Mouse (Mus musculus) left cerebral cortex, postnatal 14 days (tissue): ENCODE data around the gene Mrps24. TPM values are rescaled to one million over a fixed set of nuclear protein-coding genes. Genes with fewer than 3 reads are reported as not detected.
A peak's percentile ranks its signal among the peaks of the same experiment; 100 is the strongest.

Experiments used
- DNase-seq, 2 experiments: peaks; one replicate each; pipeline ENCODE4 v3.0.0; 2021 to 2022; ENCODE audit warnings: low spot score in 2 of 2, mixed read lengths in 1 of 2
- intact Hi-C: fragments of 180-260 bp; cut with DNase I; formaldehyde crosslinking; loops from one replicate; pipeline ENCODE4 v1.15.1; 2025
- long read RNA-seq, 2 experiments: library from polyadenylated mRNA; stranded (forward); transcript quantifications; one replicate each; pipeline ENCODE4 v2.0.0; 2021
- total RNA-seq, 2 experiments: library from RNA; stranded (reverse); gene quantifications; 2 replicates each; pipeline ENCODE4 v1.2.3; 2021

Gene Mrps24
- total RNA-seq = 10 to 100 TPM; 88.4 to 89.7 TPM
- long read RNA-seq, experiment 1, transcript Mrps24-205 (4 exons, 995 nt) = major isoform, 70 of 106 reads
- long read RNA-seq, experiment 1, transcript Mrps24-203 (3 exons, 503 nt) = minor isoform, 10 of 106 reads
- long read RNA-seq, experiment 1, transcript Mrps24-201 (3 exons, 700 nt) = minor isoform, 19 of 106 reads
- long read RNA-seq, experiment 1, partial matches to known transcripts = 0 of 106 reads
- long read RNA-seq, experiment 1, other reads (novel, unspliced or antisense) = 6 of 106 reads
- long read RNA-seq, experiment 2, transcript Mrps24-205 (4 exons, 995 nt) = major isoform, 45 of 75 reads
- long read RNA-seq, experiment 2, transcript Mrps24-201 (3 exons, 700 nt) = minor isoform, 14 of 75 reads
- long read RNA-seq, experiment 2, transcript Mrps24-203 (3 exons, 503 nt) = minor isoform, 9 of 75 reads
- long read RNA-seq, experiment 2, partial matches to known transcripts = 0 of 75 reads
- long read RNA-seq, experiment 2, other reads (novel, unspliced or antisense) = 6 of 75 reads

- no peak for DNase-seq
- intact Hi-C loops = no loop called here
Measured at GRCm38 (mm10) chr11:5715630-5716105, at the start of gene Mrps24. TSS of gene Mrps24 (minus strand) at chr11:5715680.

DNA sequence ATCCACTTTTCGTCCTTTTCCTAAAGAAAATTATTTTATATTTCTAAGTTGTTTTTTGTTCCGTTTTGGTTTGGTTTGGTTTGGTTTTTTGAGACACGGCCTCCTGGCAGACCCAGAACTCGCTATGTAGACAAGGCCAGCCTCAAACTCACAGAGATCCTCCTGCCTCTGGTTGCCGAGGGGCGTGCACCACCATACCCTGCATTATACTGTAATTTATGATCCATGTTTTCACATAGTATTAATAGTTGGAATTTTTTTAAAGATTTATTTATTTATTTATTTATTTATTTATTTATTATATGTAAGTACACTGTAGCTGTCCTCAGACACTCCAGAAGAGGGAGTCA is 47.1 kb upstream of the Mrps24 start:
- no peak for DNase-seq
- intact Hi-C loops = no loop called here

- peak; percentile 86 to 90 for DNase-seq
- intact Hi-C loops = no loop called here
Measured at GRCm38 (mm10) chr11:5761820-5762632, 46.5 kb upstream of the Mrps24 start, which contains the start of gene Urgcp. TSS of gene Urgcp (minus strand) at chr11:5762376.

DNA sequence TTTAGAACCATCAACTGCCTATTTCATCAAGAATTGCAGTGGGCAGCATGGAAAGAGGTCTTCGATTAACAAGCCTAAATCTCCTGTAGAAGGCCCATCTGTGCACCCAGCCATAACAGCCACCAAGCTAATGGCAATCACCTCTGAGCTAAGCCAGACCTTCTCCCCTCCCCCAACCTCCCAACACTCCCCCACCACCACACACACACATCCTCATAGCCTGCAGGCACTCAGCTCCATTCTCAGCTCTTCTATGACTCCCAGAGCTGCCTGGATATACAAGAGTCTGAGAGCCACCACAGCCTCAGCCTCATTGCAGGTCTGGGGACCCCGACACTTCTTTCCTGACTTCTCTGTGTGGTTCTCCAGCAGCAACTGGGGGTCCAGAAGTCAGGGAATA is 38.3 kb upstream of the Mrps24 start:
- intact Hi-C loops = no loop called here

GRCm38 (mm10) chr11:5744951-5745350 is 29.5 kb upstream of the Mrps24 start:
- intact Hi-C loops = no loop called here

More for the DNA sequence above, 38.3 kb upstream of the Mrps24 start:
- DNase-seq = no peak

GRCm38 (mm10) chr11:5742106-5742505 is 26.6 kb upstream of the Mrps24 start:
- intact Hi-C loops = no loop called here
- no peak for DNase-seq

More at GRCm38 (mm10) chr11:5744951-5745350, 29.5 kb upstream of the Mrps24 start:
- DNase-seq = no peak

GRCm38 (mm10) chr11:5740965-5741627 is 25.6 kb upstream of the Mrps24 start:
- intact Hi-C loops = no loop called here
- DNase-seq = peak; percentile 54 to 72

- DNase-seq = no peak
- intact Hi-C loops = no loop called here
Measured at GRCm38 (mm10) chr11:5740599-5740964, 25.1 kb upstream of the Mrps24 start.

DNA sequence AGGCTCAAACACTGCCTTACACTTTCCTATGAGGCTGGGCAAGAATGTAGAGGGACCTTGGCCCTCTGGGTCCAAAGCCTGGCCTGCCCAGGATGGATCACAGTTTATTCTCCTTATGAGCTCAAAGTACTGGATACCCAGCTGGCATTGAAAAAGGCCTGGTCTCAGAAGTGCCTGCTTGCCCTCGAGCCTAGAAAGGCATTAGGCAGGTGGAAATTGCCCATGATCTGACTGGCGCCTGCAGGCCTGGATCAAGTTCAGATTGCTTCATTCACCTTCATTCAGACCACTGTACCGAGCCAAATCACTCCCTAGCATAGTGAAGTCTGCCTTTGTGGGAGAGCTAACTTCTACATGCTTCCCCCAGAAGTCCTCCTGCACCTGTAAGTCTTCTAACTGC is 24.4 kb upstream of the Mrps24 start:
- intact Hi-C loops = no loop called here
- DNase-seq = no peak

GRCm38 (mm10) chr11:5738888-5739632 is 23.6 kb upstream of the Mrps24 start:
- intact Hi-C loops = no loop called here
- no peak for DNase-seq

GRCm38 (mm10) chr11:5737137-5737536 is 21.7 kb upstream of the Mrps24 start:
- intact Hi-C loops = no loop called here
- no peak for DNase-seq

DNA sequence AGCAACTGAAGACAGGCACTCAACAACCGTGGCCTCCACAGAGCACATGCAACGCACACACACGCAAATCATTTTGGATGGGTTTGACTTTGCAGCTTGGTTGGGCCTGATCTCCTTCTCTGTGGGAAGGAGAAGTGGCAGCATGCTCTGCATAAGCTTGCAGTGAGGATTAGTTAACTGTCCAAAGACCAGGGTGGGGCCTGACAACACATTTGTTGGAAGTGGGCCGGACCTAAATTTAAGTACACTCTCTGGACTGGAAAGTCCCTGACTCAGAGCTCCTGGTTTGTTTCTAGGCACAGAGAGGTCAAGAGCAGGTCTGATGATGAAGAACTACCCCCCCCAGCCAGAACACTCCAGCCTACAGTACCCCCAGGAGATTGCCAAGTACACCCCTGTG is 18.8 kb upstream of the Mrps24 start:
- intact Hi-C loops = no loop called here
- DNase-seq = no peak

DNA sequence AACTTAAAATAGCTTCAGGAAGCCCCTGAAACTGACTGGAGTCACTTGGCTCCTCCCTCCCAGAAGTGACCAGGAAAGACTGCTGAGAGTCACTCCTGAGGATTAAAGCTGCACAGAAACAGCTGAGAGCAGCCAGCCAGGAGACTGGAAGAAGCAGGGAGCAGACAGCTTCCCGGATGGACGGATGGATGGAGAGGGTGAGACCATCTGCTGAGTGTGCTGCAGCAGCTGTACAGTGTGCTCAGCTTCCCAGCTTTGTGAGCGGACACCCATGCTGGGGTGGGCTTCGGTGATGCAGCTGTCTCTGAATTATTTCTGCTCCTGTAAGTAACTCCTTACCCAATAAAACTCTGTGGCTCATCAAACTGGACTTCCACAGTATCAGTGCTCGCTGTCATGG is 16.9 kb upstream of the Mrps24 start:
- no peak for DNase-seq
- intact Hi-C loops = no loop called here

DNA sequence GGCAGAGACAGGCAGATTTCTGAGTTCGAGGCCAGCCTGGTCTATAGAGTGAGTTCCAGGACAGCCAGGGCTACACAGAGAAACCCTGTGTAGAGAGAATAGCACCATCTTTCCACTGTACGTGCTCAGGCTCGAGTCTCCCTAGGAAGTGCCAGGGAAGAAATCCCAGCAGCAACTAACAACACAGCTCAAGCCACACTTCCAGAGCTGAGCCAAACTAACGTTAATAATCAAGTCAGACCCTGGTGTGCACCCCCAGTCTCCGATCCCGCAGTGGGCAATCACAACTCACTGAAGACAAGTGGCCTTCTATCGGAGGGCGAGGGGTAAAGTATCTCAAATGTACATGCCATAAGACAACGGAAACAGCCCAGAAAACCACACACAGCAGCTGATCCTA is 14.1 kb upstream of the Mrps24 start:
- intact Hi-C loops = no loop called here
- no peak for DNase-seq

DNA sequence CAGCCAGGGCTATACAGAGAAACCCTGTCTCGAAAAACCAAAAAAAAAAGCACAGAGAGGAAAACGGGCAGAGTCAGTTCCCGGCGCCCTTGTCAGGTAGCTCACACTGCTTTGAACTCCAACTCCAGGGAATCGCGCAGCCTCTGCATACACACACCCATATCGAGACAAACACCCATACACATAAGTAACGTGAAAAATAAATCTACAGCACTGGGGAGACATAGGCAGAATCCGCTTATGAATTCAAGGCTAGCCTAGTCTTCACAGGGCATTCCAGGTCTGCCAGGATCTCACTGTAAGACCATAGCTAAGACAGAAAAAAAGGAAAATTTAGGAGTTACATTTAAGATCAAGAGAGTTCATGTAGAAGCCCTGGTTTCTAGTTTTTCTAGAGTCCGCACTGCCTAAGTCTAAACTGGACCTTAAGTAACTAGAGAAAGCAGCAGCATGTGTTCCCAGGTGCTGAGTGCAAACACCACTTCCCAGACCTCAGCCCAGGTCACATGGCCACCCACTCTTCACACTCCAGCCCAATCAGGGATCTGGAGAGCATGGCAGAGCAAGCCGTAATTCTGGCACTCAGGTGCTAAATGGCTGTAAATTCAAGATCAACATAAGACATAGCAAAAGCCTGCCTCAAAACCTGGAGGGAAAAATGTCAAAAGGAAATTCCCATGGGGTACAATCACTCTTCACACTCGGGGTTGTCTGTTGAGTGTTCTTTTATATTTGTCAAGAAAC is 3.3 kb upstream of the Mrps24 start:
- no peak for DNase-seq
- intact Hi-C loops = loop anchor here (2.0 kb wide), 1 partner anchor 78 kb away; no protein-coding TSS in a partner anchor

- DNase-seq = no peak
- intact Hi-C loops = no loop called here
Measured at GRCm38 (mm10) chr11:5716938-5717705, 1.6 kb upstream of the Mrps24 start.

DNA sequence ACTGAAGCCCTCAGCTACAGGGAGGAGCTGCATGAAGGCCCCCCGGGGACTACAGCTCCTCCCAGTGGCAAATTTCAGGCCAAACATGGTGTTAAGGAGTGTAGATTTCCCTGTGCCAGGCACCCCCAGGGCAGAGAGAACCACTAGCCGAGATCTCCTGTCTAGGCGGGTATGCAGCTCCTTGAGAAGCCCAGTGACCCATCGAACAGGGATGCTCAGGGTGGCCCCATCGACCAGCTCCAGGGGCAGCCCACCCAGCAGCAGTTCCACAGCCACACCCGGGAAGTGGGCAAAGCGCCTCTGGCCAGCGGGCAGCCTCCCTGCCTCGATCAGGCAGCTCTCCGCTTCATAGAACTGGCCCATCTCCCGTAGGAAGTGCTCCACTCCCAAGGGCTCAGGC is 766 bp upstream of the Mrps24 start:
- no peak for DNase-seq
- intact Hi-C loops = no loop called here

GRCm38 (mm10) chr11:5715179-5715578 is 301 bp downstream of the Mrps24 start:
- intact Hi-C loops = no loop called here
- DNase-seq = no peak
